Mouse (Mus musculus): ENCODE results near the gene Tmem218. TPM values are rescaled to one million over a fixed set of nuclear protein-coding genes. Genes with fewer than 3 reads are reported as not detected.

Gene Tmem218
- total and polyA plus RNA-seq, 2 experiments from 2014 or later, result 4.8 to 12.8 TPM

DNA sequence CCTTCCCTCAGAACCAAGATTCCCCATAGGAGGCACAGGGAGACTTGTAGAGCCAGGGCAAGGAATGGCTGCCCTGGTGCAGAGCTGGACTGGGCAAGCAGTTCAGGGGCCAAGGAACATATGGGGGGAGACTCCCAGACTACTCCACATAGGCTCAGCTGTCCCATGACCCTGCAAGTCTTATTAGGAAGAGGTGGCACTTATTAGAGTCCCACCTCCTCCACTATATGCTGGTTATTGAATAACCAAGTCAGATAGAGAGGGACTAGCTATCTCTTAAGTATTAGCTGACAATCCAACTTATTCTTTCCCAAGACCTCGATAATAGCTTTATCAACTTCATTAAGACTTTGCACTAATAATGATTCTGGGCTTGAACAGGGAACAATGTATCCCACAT, 37.8 kb downstream of the Tmem218 start:
- no peaks in the 10 kb centered on the region for H3K27me3 ChIP-seq (ENCODE audit: insufficient read depth, low read length)
- no peak for TF ChIP-seq CTCF (IDR thresholded peaks at IDR 0.05; ENCODE audit: low read depth)
- H3K36me3 ChIP-seq (ENCODE audit: insufficient read depth), result no peaks in the 10 kb centered on the region
- DNase-seq, result no peak
- no peak overlapping the region for H3K4me3 ChIP-seq (ENCODE audit: low read depth, low read length)
- no peak overlapping the region for H3K27ac ChIP-seq (ENCODE audit: low read depth, low read length)
- ATAC-seq, result no peak
- 93% methylated on average over 1 of the region's 1 CpGs for WGBS
- H3K4me1 ChIP-seq (ENCODE audit: insufficient read depth), result no peaks in the 10 kb centered on the region
- H3K4me2 ChIP-seq (ENCODE audit: low read depth), result no peak overlapping the region
- no peak overlapping the region for H3K9ac ChIP-seq
- H3K9me3 ChIP-seq (ENCODE audit: low read length), result no peaks in the 10 kb centered on the region

DNA sequence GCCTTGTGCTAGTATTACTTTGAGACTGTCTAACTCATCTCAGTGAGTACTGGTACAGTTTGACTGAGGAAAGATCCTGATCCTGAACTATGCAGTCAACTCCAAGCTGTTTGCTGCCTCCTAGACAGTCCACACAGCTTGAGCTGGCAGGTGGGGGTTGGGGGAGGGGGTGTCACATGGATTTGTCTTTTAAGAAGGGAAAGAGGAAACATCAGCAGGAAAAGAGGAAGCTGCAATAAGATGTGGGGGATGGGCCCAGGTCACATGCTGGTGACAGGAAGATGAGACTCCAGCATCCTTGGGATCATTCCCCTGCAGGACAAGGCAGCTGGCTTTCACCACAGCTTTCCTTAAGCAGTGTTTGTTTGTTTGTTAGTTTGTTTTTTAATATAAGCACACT, 39.4 kb downstream of the Tmem218 start:
- no peak for DNase-seq
- H3K36me3 ChIP-seq (ENCODE audit: insufficient read depth), result no peaks in the 10 kb centered on the region

DNA sequence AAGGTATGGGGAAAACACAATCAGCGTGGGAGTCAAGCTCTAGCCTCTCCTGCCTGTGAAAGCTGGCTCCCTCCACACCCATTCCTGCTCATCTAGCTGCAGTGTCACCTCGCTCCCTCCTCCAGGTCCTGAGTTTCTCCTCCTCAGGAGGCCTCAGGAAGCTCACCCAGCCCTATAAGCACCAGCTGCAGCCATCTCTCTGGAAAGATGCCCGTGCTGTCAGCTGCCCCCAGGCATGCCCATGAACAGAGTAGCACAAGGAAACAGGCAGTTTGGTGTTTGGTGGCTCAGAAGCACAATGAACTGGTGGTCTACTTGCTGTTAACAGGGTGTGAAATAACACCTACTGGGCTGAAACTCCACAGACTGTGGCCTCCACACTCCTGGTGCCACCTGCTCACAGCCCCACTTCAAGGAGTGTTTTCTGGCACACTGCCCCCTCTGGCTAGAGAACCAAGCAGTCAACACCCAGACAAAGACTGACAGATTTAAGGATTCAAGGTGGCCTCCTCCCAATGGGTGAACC, 40.4 kb downstream of the Tmem218 start:
- Histone ChIP-seq H3K9ac (no peak overlapping the region), H3K27me3 (ENCODE audit: insufficient read depth, low read length) (no peaks in the 10 kb centered on the region), H3K36me3 (ENCODE audit: insufficient read depth) (no peaks in the 10 kb centered on the region), H3K4me3 (ENCODE audit: low read depth, low read length) (no peak overlapping the region), H3K27ac (ENCODE audit: low read depth, low read length) (no peak overlapping the region), H3K4me2 (ENCODE audit: low read depth) (no peak overlapping the region), H3K9me3 (ENCODE audit: low read length) (no peaks in the 10 kb centered on the region), H3K4me1 (ENCODE audit: insufficient read depth) (no peaks in the 10 kb centered on the region)
- DNase-seq (peak; percentile 30), ATAC-seq (peak; percentile 81)
- WGBS, result 31% methylated on average over 3 of the region's 3 CpGs
- peak; percentile 16; the same call in 1 of the 2 replicates for TF ChIP-seq CTCF (IDR thresholded peaks at IDR 0.05; ENCODE audit: low read depth)

More for the DNA sequence above, 39.4 kb downstream of the Tmem218 start:
- no peak for TF ChIP-seq CTCF (IDR thresholded peaks at IDR 0.05; ENCODE audit: low read depth)
- H3K27me3 ChIP-seq (ENCODE audit: insufficient read depth, low read length), result no peaks in the 10 kb centered on the region
- no peak for ATAC-seq
- H3K4me3 ChIP-seq (ENCODE audit: low read depth, low read length), result no peak overlapping the region
- H3K9ac ChIP-seq, result no peak overlapping the region
- H3K4me2 ChIP-seq (ENCODE audit: low read depth), result no peak overlapping the region
- no peak overlapping the region for H3K27ac ChIP-seq (ENCODE audit: low read depth, low read length)
- H3K4me1 ChIP-seq (ENCODE audit: insufficient read depth), result no peaks in the 10 kb centered on the region
- H3K9me3 ChIP-seq (ENCODE audit: low read length), result no peaks in the 10 kb centered on the region

DNA sequence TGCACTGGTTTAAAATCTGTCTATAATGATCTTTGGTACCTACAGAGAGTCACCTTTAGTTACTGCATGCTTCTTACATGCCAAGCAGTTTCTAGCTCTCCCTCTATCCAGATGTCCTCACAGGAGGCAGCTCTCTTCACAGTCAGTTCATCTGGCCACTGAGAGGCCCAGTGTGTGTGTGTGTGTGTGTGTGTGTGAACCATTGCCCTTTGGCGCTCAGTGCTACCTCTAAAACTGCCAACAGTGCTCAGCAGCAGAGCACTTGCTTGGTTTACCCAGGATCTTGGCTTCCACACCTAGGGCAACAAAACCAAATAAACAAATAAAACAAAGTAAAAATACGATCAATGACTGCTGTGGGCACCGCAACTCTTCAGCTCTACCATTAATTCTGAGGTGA, 42.0 kb downstream of the Tmem218 start:
- H3K36me3 ChIP-seq (ENCODE audit: insufficient read depth), result no peaks in the 10 kb centered on the region
- no peaks in the 10 kb centered on the region for H3K4me1 ChIP-seq (ENCODE audit: insufficient read depth)
- no peak for TF ChIP-seq CTCF (IDR thresholded peaks at IDR 0.05; ENCODE audit: low read depth)
- no peak overlapping the region for H3K4me3 ChIP-seq (ENCODE audit: low read depth, low read length)
- DNase-seq (no peak), ATAC-seq (no peak)
- H3K9me3 ChIP-seq (ENCODE audit: low read length), result no peaks in the 10 kb centered on the region
- no peak overlapping the region for H3K4me2 ChIP-seq (ENCODE audit: low read depth)
- no peak overlapping the region for H3K9ac ChIP-seq
- WGBS, result 91% methylated on average over 3 of the region's 3 CpGs
- no peak overlapping the region for H3K27ac ChIP-seq (ENCODE audit: low read depth, low read length)
- H3K27me3 ChIP-seq (ENCODE audit: insufficient read depth, low read length), result no peaks in the 10 kb centered on the region

DNA sequence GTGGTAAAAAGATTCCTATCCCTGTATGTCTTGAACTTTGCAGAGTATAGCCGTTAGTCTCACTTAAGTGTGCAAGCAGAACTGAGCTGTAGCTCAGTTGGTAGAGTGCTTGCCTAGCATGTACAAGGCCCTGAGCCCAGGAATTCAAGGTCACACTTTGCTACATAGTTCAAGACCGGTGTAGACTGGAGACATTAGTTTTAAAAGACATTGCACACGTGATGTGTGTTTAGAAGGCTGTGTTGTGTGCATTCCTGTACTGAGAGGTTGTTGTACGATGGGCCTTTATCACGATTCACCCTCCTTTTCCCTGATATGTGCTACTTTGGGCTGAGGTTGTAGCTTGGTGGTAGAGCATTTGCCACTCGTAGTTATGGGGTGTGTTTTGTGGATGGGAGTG, 42.6 kb downstream of the Tmem218 start:
- whole genome bisulfite sequencing, result 88% methylated on average over 6 of the region's 6 CpGs
- TF ChIP-seq CTCF (IDR thresholded peaks at IDR 0.05; ENCODE audit: low read depth), result no peak
- DNase-seq (no peak), ATAC-seq (no peak)
- Histone ChIP-seq H3K27ac (ENCODE audit: low read depth, low read length) (no peak overlapping the region), H3K4me3 (ENCODE audit: low read depth, low read length) (no peak overlapping the region), H3K36me3 (ENCODE audit: insufficient read depth) (no peaks in the 10 kb centered on the region), H3K9me3 (ENCODE audit: low read length) (no peaks in the 10 kb centered on the region), H3K4me1 (ENCODE audit: insufficient read depth) (no peaks in the 10 kb centered on the region), H3K4me2 (ENCODE audit: low read depth) (no peak overlapping the region), H3K27me3 (ENCODE audit: insufficient read depth, low read length) (no peaks in the 10 kb centered on the region), H3K9ac (no peak overlapping the region)

DNA sequence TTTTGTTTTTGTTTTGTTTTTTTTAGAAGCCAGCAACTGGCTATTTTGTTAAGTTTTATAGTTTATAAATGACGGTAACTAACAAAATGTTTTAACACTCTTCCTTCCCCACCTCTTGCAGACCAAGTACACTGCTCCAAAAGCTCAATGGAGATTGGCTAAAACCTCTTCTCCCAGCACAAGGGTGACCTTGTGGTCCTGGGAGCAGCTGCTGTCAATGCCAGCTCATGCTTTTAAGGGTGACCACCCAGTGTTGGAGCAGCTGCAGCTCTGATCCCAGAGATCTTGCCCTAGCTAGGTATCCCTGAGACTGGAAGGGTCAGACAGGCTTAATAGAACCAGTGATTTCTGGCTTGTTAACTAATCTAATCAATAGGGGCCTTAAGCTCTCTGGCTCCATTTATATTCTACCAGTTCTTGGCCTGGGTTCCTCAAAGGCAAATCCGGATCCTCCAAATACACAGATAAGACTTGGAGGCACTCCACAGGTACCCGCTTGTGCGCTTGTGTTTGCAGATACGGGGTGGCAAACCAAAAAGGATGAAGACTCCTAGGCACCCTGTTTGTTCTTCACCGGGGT, 46.6 kb downstream of the Tmem218 start:
- Histone ChIP-seq H3K4me1 (ENCODE audit: insufficient read depth) (no peaks in the 10 kb centered on the region), H3K27me3 (ENCODE audit: insufficient read depth, low read length) (no peaks in the 10 kb centered on the region), H3K9ac (no peak overlapping the region), H3K4me2 (ENCODE audit: low read depth) (peak overlapping the region; percentile 77), H3K36me3 (ENCODE audit: insufficient read depth) (no peaks in the 10 kb centered on the region), H3K27ac (ENCODE audit: low read depth, low read length) (no peak overlapping the region), H3K9me3 (ENCODE audit: low read length) (no peaks in the 10 kb centered on the region), H3K4me3 (ENCODE audit: low read depth, low read length) (peak overlapping the region; percentile 36)
- whole genome bisulfite sequencing, result 26% methylated on average over 6 of the region's 6 CpGs
- DNase-seq (no peak), ATAC-seq (no peak; the same call in 1 of the 2 replicates)
- no peak for TF ChIP-seq CTCF (IDR thresholded peaks at IDR 0.05; ENCODE audit: low read depth)

DNA sequence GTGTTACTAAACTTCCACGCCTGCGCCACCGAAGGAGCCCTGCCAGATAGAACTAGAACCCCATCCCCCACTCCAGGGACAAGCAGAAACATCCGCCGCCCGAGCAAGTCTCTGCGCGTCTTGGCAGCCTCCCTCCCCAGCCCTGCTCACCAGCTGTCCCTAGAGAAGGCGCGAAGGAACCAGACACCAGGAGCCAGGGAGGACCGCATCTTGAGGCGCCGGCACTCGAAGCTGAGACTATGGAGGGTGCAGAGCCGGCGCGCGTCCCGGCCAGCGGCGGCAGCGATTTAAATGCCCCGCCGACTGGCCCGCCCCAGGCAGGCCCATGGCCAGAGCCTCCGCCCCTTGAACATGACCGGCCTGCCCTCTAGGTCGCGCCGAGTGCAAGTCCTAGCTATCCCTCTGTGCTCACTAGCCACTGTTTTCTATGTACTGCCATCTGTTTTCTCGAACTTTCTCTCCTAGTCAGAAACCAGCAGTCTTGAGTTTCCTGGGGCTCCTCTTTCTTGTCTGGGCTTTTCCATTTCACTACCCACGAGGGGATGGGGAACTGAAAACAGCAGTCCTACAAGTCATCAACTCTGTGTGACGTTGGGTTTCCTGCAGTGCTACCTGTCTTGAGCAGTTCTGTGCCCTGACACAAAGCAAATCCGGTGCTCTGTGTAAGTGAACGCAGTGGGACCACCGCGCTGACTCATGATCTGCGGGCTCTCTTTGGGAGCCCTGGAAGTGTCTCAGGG, 47.3 kb downstream of the Tmem218 start, which contains the start of gene Slc37a2:
Gene Slc37a2, minus strand, starts transcription at position 590 of the 740 bp plus-strand sequence.
- DNase-seq, result peak; percentile 81
- no peaks in the 10 kb centered on the region for H3K27me3 ChIP-seq (ENCODE audit: insufficient read depth, low read length)
- H3K27ac ChIP-seq (ENCODE audit: low read depth, low read length), result no peak within 1 kb of the TSS
- H3K4me1 ChIP-seq (ENCODE audit: insufficient read depth), result no peaks in the 10 kb centered on the region
- ATAC-seq, result peak; percentile 90
- peak within 1 kb of the TSS; percentile 29; the same call in 1 of the 2 replicates for H3K9ac ChIP-seq
- WGBS, result 2% methylated on average over 38 of the region's 38 CpGs
- peak within 1 kb of the TSS; percentile 36 for H3K4me3 ChIP-seq (ENCODE audit: low read depth, low read length)
- no peaks in the 10 kb centered on the region for H3K9me3 ChIP-seq (ENCODE audit: low read length)
- TF ChIP-seq CTCF (IDR thresholded peaks at IDR 0.05; ENCODE audit: low read depth), result no peak
- H3K36me3 ChIP-seq (ENCODE audit: insufficient read depth), result no peaks in the 10 kb centered on the region
- peak within 1 kb of the TSS; percentile 77 for H3K4me2 ChIP-seq (ENCODE audit: low read depth)

Data from forebrain, postnatal 0 days (tissue).